Mouse (Mus musculus) ES-E14 (cell line): Measurements from ENCODE around the gene Cuedc1. TPM values are rescaled to one million over a fixed set of nuclear protein-coding genes. Genes with fewer than 3 reads are reported as not detected.

ENCODE experiments used
- DNase-seq: peaks from one replicate; pipeline ENCODE4 v3.0.0-alpha.2; 2013; ENCODE audit warnings: low read depth, low spot score
- H3K27ac ChIP-seq: 2 replicates; pipeline ENCODE4 v1.5.1; 2012; ENCODE audit warnings: low read depth, mild to moderate bottlenecking, low read length, moderate library complexity, mixed read lengths; ENCODE audit not compliant: poor library complexity, insufficient read depth, severe bottlenecking
- H3K36me3 ChIP-seq: 2 replicates; pipeline ENCODE4 v1.6.1; 2012; ENCODE audit warnings: mild to moderate bottlenecking, low read length, moderate library complexity, mixed read lengths; ENCODE audit not compliant: control insufficient read depth, poor library complexity, insufficient read depth, severe bottlenecking
- H3K4me1 ChIP-seq, 2 experiments: fragments of 150-350 bp in 1 of 2; sonication (generic) in 1 of 2; 2 replicates each; pipeline ENCODE4 v1.6.1; 2012; ENCODE audit warnings: low read length in 2 of 2, mild to moderate bottlenecking in 1 of 2, mixed read lengths in 1 of 2; ENCODE audit not compliant: control insufficient read depth in 2 of 2, insufficient read depth in 2 of 2, poor library complexity in 1 of 2
- H3K4me3 ChIP-seq, 2 experiments: fragments of 150-350 bp in 1 of 2; sonication (generic) in 1 of 2; 2 replicates each; pipeline ENCODE4 v1.5.1; 2012; ENCODE audit warnings: low read length in 2 of 2, low read depth in 1 of 2, mild to moderate bottlenecking in 1 of 2, mixed read lengths in 1 of 2; ENCODE audit not compliant: insufficient read depth in 1 of 2, poor library complexity in 1 of 2, severe bottlenecking in 1 of 2
- H3K9ac ChIP-seq: 2 replicates; pipeline ENCODE4 v1.6.1; 2012; ENCODE audit warnings: low read depth, mild to moderate bottlenecking, low read length, mixed read lengths; ENCODE audit not compliant: poor library complexity, insufficient read depth, severe bottlenecking
- H3K9me3 ChIP-seq: fragments of 150-350 bp; sonication (generic); 2 replicates; pipeline ENCODE4 v1.6.1; 2012; ENCODE audit warnings: low read depth, mild to moderate bottlenecking, low read length; ENCODE audit not compliant: control insufficient read depth, insufficient read depth
- CHD2 ChIP-seq: IDR thresholded peaks from 2 replicates; pipeline ENCODE4 v1.6.1; 2014; ENCODE audit warnings: mild to moderate bottlenecking, low read depth, low read length, inconsistent platforms
- HCFC1 ChIP-seq: IDR thresholded peaks from 2 replicates; pipeline ENCODE4 v1.6.1; 2012; ENCODE audit warnings: low read length, inconsistent platforms, borderline replicate concordance; ENCODE audit not compliant: insufficient read depth
- MAFK ChIP-seq: IDR thresholded peaks from 2 replicates; pipeline ENCODE4 v1.6.1; 2014; ENCODE audit warnings: mild to moderate bottlenecking, low read depth, low read length, inconsistent platforms; ENCODE audit not compliant: insufficient read depth
- ZC3H11A ChIP-seq: IDR thresholded peaks from 2 replicates; pipeline ENCODE4 v1.6.1; 2012; ENCODE audit warnings: low read depth, mild to moderate bottlenecking, inconsistent platforms, low read length, borderline replicate concordance
- ZNF384 ChIP-seq: IDR thresholded peaks from 2 replicates; pipeline ENCODE4 v1.6.1; 2012; ENCODE audit warnings: low read depth, low read length, inconsistent platforms
- in situ Hi-C, 2 experiments: fragments of 600-800 bp; cut with MboI; formaldehyde crosslinking; loops; one replicate each; pipeline ENCODE4 v1.15.1; 2025; ENCODE audit warnings: low sequenced_read_pairs in 2 of 2, inconsistent platforms in 1 of 2; ENCODE audit not compliant: unreplicated experiment in 2 of 2
- total RNA-seq: library from RNA; depleted of rRNA; stranded (reverse); fragments of 300-350 nt; gene quantifications from 2 replicates; pipeline ENCODE4 v1.2.3, GENCODE M21; 2012

The Cuedc1 gene
- total RNA-seq, 1 experiment, result 8.7 TPM

GRCm38 (mm10) chr11:88073343-88073875 lies 24.4 kb upstream of the Cuedc1 start:
- in situ Hi-C loops, result no loop called here
- Histone ChIP-seq H3K27ac (no peak overlapping the region), H3K4me3 (no peak overlapping the region), H3K9me3 (no peaks in the 10 kb centered on the region), H3K9ac (no peak overlapping the region), H3K36me3 (peaks cover 13% of the 10 kb centered on the region), H3K4me1 (peaks cover 3 to 8% of the 10 kb centered on the region in 2 experiments; a peak in 3 of 4 replicates)
- no peak for DNase-seq
- TF ChIP-seq ZNF384, result no peak
- no peak for TF ChIP-seq CHD2
- no peak for TF ChIP-seq ZC3H11A
- no peak for TF ChIP-seq MAFK
- TF ChIP-seq HCFC1, result no peak

DNA sequence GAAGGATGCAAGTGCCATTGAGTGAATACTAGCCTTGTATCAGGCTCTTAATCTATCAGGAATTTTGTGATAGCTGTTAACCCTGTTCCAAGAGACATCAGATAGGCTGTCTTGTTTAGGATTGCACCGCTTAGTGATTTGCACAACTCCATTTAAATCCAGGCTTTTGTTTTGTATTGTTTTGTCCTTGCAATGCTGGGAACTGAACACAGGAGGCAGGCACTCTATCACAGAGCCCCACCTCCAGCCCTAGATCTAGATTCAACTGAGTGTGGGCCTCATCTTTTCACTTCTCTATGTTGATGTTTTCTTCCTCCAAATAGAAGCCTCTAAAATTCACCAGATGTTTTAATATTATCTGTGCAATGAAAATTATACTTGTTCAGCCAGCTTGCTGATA lies 22.2 kb upstream of the Cuedc1 start:
- Histone ChIP-seq H3K27ac (no peak overlapping the region), H3K9me3 (no peaks in the 10 kb centered on the region), H3K9ac (no peak overlapping the region; the same call in 1 of the 2 replicates), H3K4me3 (no peak overlapping the region), H3K36me3 (peaks cover 19% of the 10 kb centered on the region), H3K4me1 (peaks cover 3% of the 10 kb centered on the region in 2 experiments; a peak in 2 of 4 replicates)
- TF ChIP-seq CHD2 (no peak), MAFK (no peak), ZC3H11A (no peak), ZNF384 (no peak), HCFC1 (no peak)
- in situ Hi-C loops, result no loop called here
- no peak for DNase-seq

DNA sequence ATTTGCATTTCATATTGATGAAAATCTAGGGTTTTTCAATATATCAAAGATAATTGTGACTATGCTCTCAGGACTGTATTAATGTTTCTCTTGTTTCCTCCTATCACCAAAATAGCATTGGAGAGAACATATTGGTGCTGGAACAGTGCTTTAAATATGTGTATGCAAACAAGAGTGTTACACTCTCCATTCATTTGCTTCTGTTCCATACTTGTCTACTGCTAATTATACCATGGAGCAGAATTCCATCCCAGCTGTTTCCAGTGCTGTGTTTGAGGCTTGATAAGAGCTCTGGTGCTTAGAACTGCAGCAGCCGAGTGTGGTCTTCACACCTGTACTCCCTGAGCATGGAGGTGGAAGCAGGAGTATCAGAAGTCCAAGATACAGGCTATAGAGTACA lies 21.5 kb upstream of the Cuedc1 start:
- Histone ChIP-seq H3K4me3 (no peak overlapping the region), H3K9ac (no peak overlapping the region), H3K36me3 (peaks cover 21% of the 10 kb centered on the region), H3K9me3 (no peaks in the 10 kb centered on the region), H3K4me1 (peaks cover 3% of the 10 kb centered on the region in 2 experiments; a peak in 2 of 4 replicates), H3K27ac (no peak overlapping the region)
- DNase-seq, result no peak
- in situ Hi-C loops, result no loop called here
- TF ChIP-seq HCFC1, result no peak

DNA sequence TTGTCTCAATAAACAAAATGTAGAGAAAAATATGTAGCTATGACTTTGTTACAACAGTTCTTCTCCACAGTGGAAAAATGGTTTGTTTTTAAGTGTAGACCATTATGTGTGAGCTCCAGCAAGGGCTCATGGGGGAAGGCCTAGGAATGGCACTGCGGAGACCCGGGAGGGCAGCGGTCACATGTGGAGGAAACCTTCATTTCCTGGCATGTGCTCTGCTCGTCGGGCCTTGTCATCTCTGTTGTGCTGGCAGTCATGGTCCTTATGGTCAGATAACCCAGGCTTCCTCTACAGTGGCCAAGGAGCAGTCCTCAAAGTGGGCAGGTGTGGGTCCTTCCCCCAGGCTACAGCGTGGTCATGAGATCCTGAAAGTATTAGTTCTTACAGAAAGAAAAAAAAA lies 14.2 kb upstream of the Cuedc1 start:
- Histone ChIP-seq H3K4me1 (peaks cover 2 to 21% of the 10 kb centered on the region in 2 experiments; a peak in 3 of 4 replicates), H3K9ac (no peak overlapping the region), H3K36me3 (peaks cover 12% of the 10 kb centered on the region), H3K4me3 (no peak overlapping the region), H3K9me3 (no peaks in the 10 kb centered on the region), H3K27ac (no peak overlapping the region)
- no peak for DNase-seq
- in situ Hi-C loops, result no loop called here
- TF ChIP-seq CHD2 (no peak), MAFK (no peak), ZC3H11A (no peak), ZNF384 (no peak), HCFC1 (no peak)
